Mouse (Mus musculus) 3134 (cell line): ENCODE measurements around the gene Cylc2.

Source experiments
- DNase-seq: peaks from one replicate; pipeline ENCODE4 v3.0.0-alpha.2; 2011; ENCODE audit warnings: low spot score; ENCODE audit not compliant: insufficient read length; ENCODE audit errors: extremely low read depth

Cylc2 gene

DNA sequence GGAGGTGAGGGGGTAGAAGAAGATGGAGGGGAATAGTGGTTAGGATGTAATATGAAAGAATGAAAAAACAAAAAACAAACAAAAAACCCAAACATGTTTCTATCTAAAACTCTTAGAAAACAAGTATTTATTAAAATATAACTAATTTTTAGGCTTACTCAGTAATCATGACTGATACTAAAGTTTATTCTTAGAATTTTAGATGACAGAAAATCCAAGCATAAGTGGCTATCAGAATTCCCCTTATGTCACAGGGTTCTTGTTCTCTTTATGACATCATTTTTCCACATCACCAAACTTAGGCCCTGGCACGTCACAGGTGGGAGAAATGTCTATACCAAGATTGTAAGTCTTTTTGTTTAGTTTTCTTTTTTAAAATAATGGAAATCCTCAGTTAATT lies at the start of gene Cylc2:
Gene Cylc2, plus strand, starts transcription at position 301 of the 400 bp plus-strand sequence.
- DNase-seq: no peak
